Mouse (Mus musculus): ENCODE results near the gene Eif2ak3. TPM values are rescaled to one million over a fixed set of nuclear protein-coding genes. Genes with fewer than 3 reads are reported as not detected.

The Eif2ak3 gene
- total RNA-seq, 2 experiments from 2014 or later = 21.9 to 22.2 TPM

GRCm38 (mm10) chr6:70830552-70830951, 13.8 kb upstream of the Eif2ak3 start:
- no peak for DNase-seq (ENCODE audit: low spot score in 2 of 2)

- DNase-seq (ENCODE audit: low spot score in 2 of 2) = no peak
Measured at GRCm38 (mm10) chr6:70831179-70831839, 13.0 kb upstream of the Eif2ak3 start.

- no peak for DNase-seq (ENCODE audit: low spot score in 2 of 2)
Measured at GRCm38 (mm10) chr6:70837297-70837696, 7.0 kb upstream of the Eif2ak3 start.

- no peak for DNase-seq (ENCODE audit: low spot score in 2 of 2)
Measured at GRCm38 (mm10) chr6:70838532-70838931, 5.8 kb upstream of the Eif2ak3 start.

GRCm38 (mm10) chr6:70840281-70840680, 4.0 kb upstream of the Eif2ak3 start:
- no peak for DNase-seq (ENCODE audit: low spot score in 2 of 2)

GRCm38 (mm10) chr6:70842991-70843390, 1.3 kb upstream of the Eif2ak3 start:
- no peak for DNase-seq (ENCODE audit: low spot score in 2 of 2)

GRCm38 (mm10) chr6:70844896-70845646, 756 bp downstream of the Eif2ak3 start:
- DNase-seq (ENCODE audit: low spot score in 2 of 2) = no peak

- DNase-seq (ENCODE audit: low spot score in 2 of 2) = no peak
Measured at GRCm38 (mm10) chr6:70847386-70847785, 3.1 kb downstream of the Eif2ak3 start.

GRCm38 (mm10) chr6:70853371-70853770, 9.1 kb downstream of the Eif2ak3 start:
- no peak for DNase-seq (ENCODE audit: low spot score in 2 of 2)

GRCm38 (mm10) chr6:70855529-70856309, 11.4 kb downstream of the Eif2ak3 start:
- DNase-seq (ENCODE audit: low spot score in 2 of 2) = no peak

- DNase-seq (ENCODE audit: low spot score in 2 of 2) = no peak
Measured at GRCm38 (mm10) chr6:70862726-70863125, 18.4 kb downstream of the Eif2ak3 start.

- no peak for DNase-seq (ENCODE audit: low spot score in 2 of 2)
Measured at GRCm38 (mm10) chr6:70864285-70864684, 20.0 kb downstream of the Eif2ak3 start.

GRCm38 (mm10) chr6:70866761-70867160, 22.4 kb downstream of the Eif2ak3 start:
- no peak for DNase-seq (ENCODE audit: low spot score in 2 of 2)

- no peak for DNase-seq (ENCODE audit: low spot score in 2 of 2)
Measured at GRCm38 (mm10) chr6:70867297-70867696, 23.0 kb downstream of the Eif2ak3 start.

- DNase-seq (ENCODE audit: low spot score in 2 of 2) = peak in 1 of 2 experiments; percentile 17
Measured at GRCm38 (mm10) chr6:70871511-70871980, 27.2 kb downstream of the Eif2ak3 start.

- peak; percentile 56 to 75 for DNase-seq (ENCODE audit: low spot score in 2 of 2)
Measured at GRCm38 (mm10) chr6:70872128-70872527, 27.8 kb downstream of the Eif2ak3 start.

- no peak for DNase-seq (ENCODE audit: low spot score in 2 of 2)
Measured at GRCm38 (mm10) chr6:70872570-70872969, 28.3 kb downstream of the Eif2ak3 start.

GRCm38 (mm10) chr6:70874035-70874775, 29.9 kb downstream of the Eif2ak3 start:
- DNase-seq (ENCODE audit: low spot score in 2 of 2) = no peak

- DNase-seq (ENCODE audit: low spot score in 2 of 2) = no peak
Measured at GRCm38 (mm10) chr6:70875017-70875416, 30.7 kb downstream of the Eif2ak3 start.

GRCm38 (mm10) chr6:70880714-70881304, 36.5 kb downstream of the Eif2ak3 start:
- DNase-seq (ENCODE audit: low spot score in 2 of 2) = peak; percentile 68 to 92

GRCm38 (mm10) chr6:70887993-70888392, 43.7 kb downstream of the Eif2ak3 start:
- no peak for DNase-seq (ENCODE audit: low spot score in 2 of 2)

All from layer of hippocampus, adult 18-20 months (tissue).